Mouse (Mus musculus) MEL (cell line): Measurements from ENCODE around the gene Gpc3. TPM values are rescaled to one million over a fixed set of nuclear protein-coding genes. Genes with fewer than 3 reads are reported as not detected.
A peak's percentile ranks its signal among the peaks of the same experiment; 100 is the strongest.

Experiments
- DNase-seq: peaks from one replicate; pipeline ENCODE4 v3.0.0; 2011; ENCODE audit warnings: low read depth, low spot score
- H3K27ac ChIP-seq: 2 replicates; pipeline ENCODE4 v1.5.1; 2012; ENCODE audit warnings: low read depth, mild to moderate bottlenecking, control low read depth, low read length, moderate library complexity; ENCODE audit not compliant: control insufficient read depth
- H3K27me3 ChIP-seq, 2 experiments: fragments of 150-350 bp in 1 of 2; sonication (generic) in 1 of 2; 2 replicates each; pipeline ENCODE4 v1.6.1; 2012; ENCODE audit warnings: low read length in 2 of 2, mild to moderate bottlenecking in 2 of 2, improper control_type of control experiment in 1 of 2, moderate library complexity in 1 of 2; ENCODE audit not compliant: insufficient read depth in 2 of 2, control insufficient read depth in 1 of 2
- H3K36me3 ChIP-seq, 2 experiments: 2 replicates each; pipeline ENCODE4 v1.6.1; 2012 to 2014; ENCODE audit warnings: low read length in 2 of 2, improper control_type of control experiment in 1 of 2, inconsistent platforms in 1 of 2, mild to moderate bottlenecking in 1 of 2; ENCODE audit not compliant: insufficient read depth in 2 of 2, control insufficient read depth in 1 of 2
- H3K4me1 ChIP-seq, 2 experiments: fragments of 150-350 bp in 1 of 2; sonication (generic) in 1 of 2; 2 replicates each; pipeline ENCODE4 v1.6.1; 2012; ENCODE audit warnings: low read length in 2 of 2, improper control_type of control experiment in 1 of 2, mild to moderate bottlenecking in 1 of 2; ENCODE audit not compliant: insufficient read depth in 2 of 2, control insufficient read depth in 1 of 2
- H3K4me3 ChIP-seq, 2 experiments: fragments of 150-350 bp in 1 of 2; sonication (generic) in 1 of 2; 2 replicates each; pipeline ENCODE4 v1.5.1; 2012; ENCODE audit warnings: low read depth in 2 of 2, low read length in 2 of 2, mild to moderate bottlenecking in 2 of 2, moderate library complexity in 2 of 2, control low read depth in 1 of 2, improper control_type of control experiment in 1 of 2; ENCODE audit not compliant: control insufficient read depth in 1 of 2, insufficient read depth in 1 of 2
- H3K79me2 ChIP-seq: 2 replicates; pipeline ENCODE4 v1.6.1; 2012; ENCODE audit warnings: mild to moderate bottlenecking, low read length, moderate library complexity; ENCODE audit not compliant: control insufficient read depth, poor library complexity, insufficient read depth
- H3K9ac ChIP-seq: 2 replicates; pipeline ENCODE4 v1.6.1; 2012; ENCODE audit warnings: low read depth, mild to moderate bottlenecking, control low read depth, low read length, moderate library complexity; ENCODE audit not compliant: control insufficient read depth, poor library complexity, severe bottlenecking
- H3K9me3 ChIP-seq: fragments of 150-350 bp; sonication (generic); replicated peaks from 2 replicates; pipeline ENCODE4 v1.6.1; 2012; ENCODE audit warnings: mild to moderate bottlenecking, low read length, improper control_type of control experiment, moderate library complexity; ENCODE audit not compliant: insufficient read depth
- BHLHE40 ChIP-seq: IDR thresholded peaks from 2 replicates; pipeline ENCODE4 v1.6.1; 2012; ENCODE audit warnings: low read depth, mild to moderate bottlenecking, inconsistent platforms, low read length, improper control_type of control experiment, borderline replicate concordance
- CHD1 ChIP-seq: IDR thresholded peaks from 2 replicates; pipeline ENCODE4 v1.6.1; 2012; ENCODE audit warnings: low read depth, mild to moderate bottlenecking, inconsistent platforms, low read length, improper control_type of control experiment
- ELF1 ChIP-seq: IDR thresholded peaks from 2 replicates; pipeline ENCODE4 v1.6.1; 2014; ENCODE audit warnings: low read depth, mild to moderate bottlenecking, inconsistent platforms, low read length, improper control_type of control experiment, moderate library complexity
- GATA1 ChIP-seq: IDR thresholded peaks from 2 replicates; pipeline ENCODE4 v1.6.1; 2011; ENCODE audit warnings: low read depth, low read length, improper control_type of control experiment
- KAT2A ChIP-seq: conservative IDR thresholded peaks from 2 replicates; pipeline ENCODE4 v1.6.1; 2012; ENCODE audit warnings: low read depth, low read length, improper control_type of control experiment, inconsistent platforms
- MAX ChIP-seq: IDR thresholded peaks from 2 replicates; pipeline ENCODE4 v1.6.1; 2011; ENCODE audit warnings: low read length, improper control_type of control experiment
- MAZ ChIP-seq: IDR thresholded peaks from 2 replicates; pipeline ENCODE4 v1.6.1; 2012; ENCODE audit warnings: low read depth, mild to moderate bottlenecking, inconsistent platforms, low read length, improper control_type of control experiment
- MXI1 ChIP-seq: IDR thresholded peaks from 2 replicates; pipeline ENCODE4 v1.6.1; 2011; ENCODE audit warnings: mild to moderate bottlenecking, low read depth, low read length, improper control_type of control experiment
- NRF1 ChIP-seq: IDR thresholded peaks from 2 replicates; pipeline ENCODE4 v1.6.1; 2014; ENCODE audit warnings: low read depth, mild to moderate bottlenecking, inconsistent platforms, low read length, improper control_type of control experiment, moderate library complexity; ENCODE audit not compliant: poor library complexity, insufficient read depth, severe bottlenecking
- POLR2A ChIP-seq, 2 experiments: IDR thresholded peaks; 2 replicates each; pipeline ENCODE4 v1.6.1; 2011 to 2012; ENCODE audit warnings: low read length in 2 of 2, mild to moderate bottlenecking in 2 of 2, control low read depth in 1 of 2, improper control_type of control experiment in 1 of 2, low read depth in 1 of 2, moderate library complexity in 1 of 2; ENCODE audit not compliant: control insufficient read depth in 1 of 2, insufficient read depth in 1 of 2, poor library complexity in 1 of 2
- UBTF ChIP-seq: IDR thresholded peaks from 2 replicates; pipeline ENCODE4 v1.6.1; 2012; ENCODE audit warnings: low read depth, mild to moderate bottlenecking, inconsistent platforms, low read length, improper control_type of control experiment, moderate library complexity, borderline replicate concordance; ENCODE audit not compliant: insufficient read depth
- ZMIZ1 ChIP-seq: IDR thresholded peaks from 2 replicates; pipeline ENCODE4 v1.6.1; 2012; ENCODE audit warnings: low read depth, mild to moderate bottlenecking, inconsistent platforms, low read length, improper control_type of control experiment, moderate library complexity
- polyA plus RNA-seq, 2 experiments: library from polyadenylated mRNA; stranded (reverse) in 1 of 2; unstranded in 1 of 2; fragments of >175 nt in 1 of 2; fragments of >200 nt in 1 of 2; gene quantifications; 2 replicates each; pipeline versions ENCODE4 v1.2.1 to v1.2.4; 2012; ENCODE audit warnings: low replicate concordance in 2 of 2, low read depth in 1 of 2; ENCODE audit not compliant: insufficient read length in 2 of 2, insufficient read depth in 1 of 2, missing spikeins in 1 of 2
- total RNA-seq: library from RNA; depleted of rRNA; stranded (reverse); fragments of 300-350 nt; gene quantifications from 2 replicates; pipeline ENCODE4 v1.2.3, GENCODE M21; 2012

Gpc3 gene
- total and polyA plus RNA-seq, 3 experiments = not detected

- H3K27ac ChIP-seq = no peak overlapping the region
- no peaks in the 10 kb centered on the region for H3K36me3 ChIP-seq
Measured at GRCm38 (mm10) chrX:52419850-52420249, 193.9 kb downstream of the Gpc3 start.

DNA sequence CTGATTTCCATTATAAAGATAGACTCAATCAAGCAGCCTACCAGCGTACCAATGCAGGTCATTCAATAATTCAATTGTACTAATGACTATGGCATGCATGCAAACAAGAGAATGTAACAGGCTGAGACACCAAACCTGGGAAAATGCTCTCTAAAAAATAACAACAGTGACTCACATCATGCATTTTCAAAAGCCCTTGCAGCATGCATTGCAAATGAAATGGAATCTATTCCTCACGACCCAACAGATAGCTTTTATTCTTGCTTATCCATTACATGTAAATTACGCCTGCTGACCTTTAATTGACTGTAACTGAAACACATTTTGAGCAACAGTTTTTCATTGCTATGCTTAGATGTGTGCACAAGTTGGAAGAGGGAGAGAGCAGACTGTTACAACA lies 200.8 kb downstream of the Gpc3 start:
- no peak overlapping the region for H3K27ac ChIP-seq
- TF ChIP-seq POLR2A (IDR thresholded peaks at IDR 0.05; ENCODE audit: control insufficient read depth in 1 of 2, insufficient read depth in 1 of 2, low read depth in 1 of 2, low read length in 2 of 2, poor library complexity in 1 of 2) = no peak
- no peak for TF ChIP-seq NRF1
- TF ChIP-seq KAT2A = no peak
- no peak for TF ChIP-seq CHD1
- no peak for TF ChIP-seq MAZ
- TF ChIP-seq ELF1 = no peak

More at GRCm38 (mm10) chrX:52419850-52420249, 193.9 kb downstream of the Gpc3 start:
- Histone ChIP-seq H3K9ac (no peak overlapping the region), H3K4me3 (no peak overlapping the region), H3K79me2 (no peaks in the 10 kb centered on the region), H3K27me3 (no peaks in the 10 kb centered on the region), H3K4me1 (no peaks in the 10 kb centered on the region), H3K9me3 (no peaks in the 10 kb centered on the region)
- DNase-seq = peak; percentile 1
- TF ChIP-seq ZMIZ1 (no peak), GATA1 (no peak)

DNA sequence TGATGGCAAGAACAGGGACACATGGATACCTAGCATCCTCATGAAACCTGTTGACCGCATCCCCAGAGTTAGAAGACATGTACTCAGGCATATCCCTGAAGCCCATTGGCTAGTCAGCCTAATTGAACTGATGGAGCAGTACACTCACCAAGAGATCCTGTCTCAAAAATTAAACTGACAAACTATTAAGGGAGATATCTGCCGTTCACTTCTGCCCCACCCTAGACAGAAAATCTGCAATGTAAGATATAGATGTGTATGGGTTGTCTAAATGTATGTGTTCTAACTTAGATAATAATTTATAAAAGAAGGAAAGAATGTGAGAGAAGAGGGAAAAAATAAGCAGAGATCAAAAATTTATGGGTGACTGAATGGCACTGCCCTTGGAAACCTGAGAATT lies 212.6 kb downstream of the Gpc3 start:
- TF ChIP-seq UBTF = no peak
- no peak for TF ChIP-seq MAX
- TF ChIP-seq MXI1 = no peak
- TF ChIP-seq ZMIZ1 = no peak
- TF ChIP-seq BHLHE40 = no peak
- Histone ChIP-seq H3K4me1 (no peaks in the 10 kb centered on the region), H3K27me3 (no peaks in the 10 kb centered on the region), H3K36me3 (no peaks in the 10 kb centered on the region), H3K9ac (no peak overlapping the region), H3K79me2 (no peaks in the 10 kb centered on the region), H3K9me3 (no peaks in the 10 kb centered on the region), H3K4me3 (no peak overlapping the region), H3K27ac (no peak overlapping the region)
- DNase-seq = no peak

More for the DNA sequence above, 200.8 kb downstream of the Gpc3 start:
- Histone ChIP-seq H3K27me3 (no peaks in the 10 kb centered on the region), H3K9me3 (no peaks in the 10 kb centered on the region), H3K36me3 (no peaks in the 10 kb centered on the region), H3K4me1 (no peaks in the 10 kb centered on the region), H3K4me3 (no peak overlapping the region), H3K9ac (no peak overlapping the region), H3K79me2 (no peaks in the 10 kb centered on the region)
- no peak for DNase-seq
